Mouse (Mus musculus) heart, embryonic 10.5 days (tissue): ENCODE data around the gene Olfr1513. TPM values are rescaled to one million over a fixed set of nuclear protein-coding genes. Genes with fewer than 3 reads are reported as not detected.

Experiments
- polyA plus RNA-seq: library from polyadenylated mRNA; unstranded; fragments of >200 nt; fragmentation: Nextera tagmentation; extraction: Ambion mirVana; gene quantifications from 2 replicates; pipeline ENCODE4 v1.2.1, GENCODE M21; 2016

Gene Olfr1513
- polyA plus RNA-seq, 1 experiment from 2014 or later, result not detected

Other genes with a start within 250 kb of the Olfr1513 start
- 52.3 and 61.7 TPM in 2 replicates for gene Rpgrip1, start 245.7 kb downstream of the Olfr1513 start, polyA plus RNA-seq
- gene Supt16, start 159.0 kb downstream of the Olfr1513 start, polyA plus RNA-seq, result 40.6 and 45.2 TPM in 2 replicates
- gene Chd8, start 98.6 kb downstream of the Olfr1513 start, polyA plus RNA-seq, result 32.6 and 34.0 TPM in 2 replicates
- 40.2 and 40.4 TPM in 2 replicates for gene Tox4, start 77.3 kb downstream of the Olfr1513 start, polyA plus RNA-seq
- gene Rab2b, start 76.9 kb downstream of the Olfr1513 start, polyA plus RNA-seq, result 15.5 and 17.1 TPM in 2 replicates
- 36.0 and 42.5 TPM in 2 replicates for gene Mettl3, start 51.3 kb downstream of the Olfr1513 start, polyA plus RNA-seq
- 12.1 and 17.1 TPM in 2 replicates for gene Sall2, start 27.6 kb downstream of the Olfr1513 start, polyA plus RNA-seq
- gene Olfr1512, start 22.8 kb upstream of the Olfr1513 start, polyA plus RNA-seq, result not detected in 2 replicates
- not detected in 2 replicates for gene Olfr1511, start 41.0 kb upstream of the Olfr1513 start, polyA plus RNA-seq
- not detected in 2 replicates for gene Olfr1510, start 58.0 kb upstream of the Olfr1513 start, polyA plus RNA-seq
- gene Olfr1509, start 86.6 kb upstream of the Olfr1513 start, polyA plus RNA-seq, result not detected in 2 replicates
- gene Olfr1508, start 111.1 kb upstream of the Olfr1513 start, polyA plus RNA-seq, result not detected in 2 replicates
- gene Olfr1507, start 139.3 kb upstream of the Olfr1513 start, polyA plus RNA-seq, result not detected in 2 replicates